Mouse (Mus musculus): ENCODE measurements at regions not wholly inside any gene's neighbourhood (a gene's known extent, or its start where the extent isn't known, plus 50 kb on each side); places are given as distances from the start of the nearest gene placed in this dataset.
A peak's percentile ranks its signal among the peaks of the same experiment; 100 is the strongest.
"Not testable (repeated sequence)": the region's sequence is repeated elsewhere in the genome, so short reads cannot be mapped to it uniquely, and the experiment has no call there.

- H3K27me3 ChIP-seq (ENCODE audit: insufficient read depth, low read length): no peaks in the 10 kb centered on the region
- H3K4me1 ChIP-seq (ENCODE audit: insufficient read depth): no peaks in the 10 kb centered on the region
- H3K4me3 ChIP-seq (ENCODE audit: low read depth, low read length): no peak overlapping the region
- H3K9ac ChIP-seq: no peak overlapping the region
- DNase-seq (no peak), ATAC-seq (ENCODE audit: insufficient read depth) (no peak)
- 55% methylated on average over 4 of the region's 4 CpGs for WGBS
- no peak overlapping the region for H3K4me2 ChIP-seq
- no peak for TF ChIP-seq CTCF (IDR thresholded peaks at IDR 0.05; ENCODE audit: low read depth)
- no peaks in the 10 kb centered on the region for H3K36me3 ChIP-seq (ENCODE audit: insufficient read depth)
- no peak overlapping the region for H3K27ac ChIP-seq (ENCODE audit: low read depth)
- no peaks in the 10 kb centered on the region for H3K9me3 ChIP-seq (ENCODE audit: low read depth, low read length)
Observed at GRCm38 (mm10) chr3:6858982-6859865, 239.0 kb upstream of the 1700008P02Rik start.

- H3K4me2 ChIP-seq: no peak overlapping the region
- no peaks in the 10 kb centered on the region for H3K9me3 ChIP-seq (ENCODE audit: low read depth, low read length)
- ATAC-seq (ENCODE audit: insufficient read depth) (no peak), DNase-seq (peak; percentile 4)
- H3K4me3 ChIP-seq (ENCODE audit: low read depth, low read length): no peak overlapping the region
- H3K9ac ChIP-seq: no peak overlapping the region
- no peak overlapping the region for H3K27ac ChIP-seq (ENCODE audit: low read depth)
- no peaks in the 10 kb centered on the region for H3K36me3 ChIP-seq (ENCODE audit: insufficient read depth)
- H3K4me1 ChIP-seq (ENCODE audit: insufficient read depth): no peaks in the 10 kb centered on the region
- TF ChIP-seq CTCF (IDR thresholded peaks at IDR 0.05; ENCODE audit: low read depth): no peak
- 47% methylated on average over 7 of the region's 7 CpGs for WGBS
- H3K27me3 ChIP-seq (ENCODE audit: insufficient read depth, low read length): no peaks in the 10 kb centered on the region
Observed at GRCm38 (mm10) chr3:6819332-6819731, 199.1 kb upstream of the 1700008P02Rik start.

- ATAC-seq (ENCODE audit: insufficient read depth) (no peak), DNase-seq (no peak)
- no peaks in the 10 kb centered on the region for H3K4me1 ChIP-seq (ENCODE audit: insufficient read depth)
- H3K9ac ChIP-seq: no peak overlapping the region
- 46% methylated on average over 2 of the region's 2 CpGs for WGBS
- no peaks in the 10 kb centered on the region for H3K27me3 ChIP-seq (ENCODE audit: insufficient read depth, low read length)
- no peak overlapping the region for H3K27ac ChIP-seq (ENCODE audit: low read depth)
- H3K4me2 ChIP-seq: no peak overlapping the region
- no peaks in the 10 kb centered on the region for H3K9me3 ChIP-seq (ENCODE audit: low read depth, low read length)
- no peak overlapping the region for H3K4me3 ChIP-seq (ENCODE audit: low read depth, low read length)
- no peak for TF ChIP-seq CTCF (IDR thresholded peaks at IDR 0.05; ENCODE audit: low read depth)
- no peaks in the 10 kb centered on the region for H3K36me3 ChIP-seq (ENCODE audit: insufficient read depth)
Observed at GRCm38 (mm10) chr3:6812346-6812745, 192.1 kb upstream of the 1700008P02Rik start.

DNA sequence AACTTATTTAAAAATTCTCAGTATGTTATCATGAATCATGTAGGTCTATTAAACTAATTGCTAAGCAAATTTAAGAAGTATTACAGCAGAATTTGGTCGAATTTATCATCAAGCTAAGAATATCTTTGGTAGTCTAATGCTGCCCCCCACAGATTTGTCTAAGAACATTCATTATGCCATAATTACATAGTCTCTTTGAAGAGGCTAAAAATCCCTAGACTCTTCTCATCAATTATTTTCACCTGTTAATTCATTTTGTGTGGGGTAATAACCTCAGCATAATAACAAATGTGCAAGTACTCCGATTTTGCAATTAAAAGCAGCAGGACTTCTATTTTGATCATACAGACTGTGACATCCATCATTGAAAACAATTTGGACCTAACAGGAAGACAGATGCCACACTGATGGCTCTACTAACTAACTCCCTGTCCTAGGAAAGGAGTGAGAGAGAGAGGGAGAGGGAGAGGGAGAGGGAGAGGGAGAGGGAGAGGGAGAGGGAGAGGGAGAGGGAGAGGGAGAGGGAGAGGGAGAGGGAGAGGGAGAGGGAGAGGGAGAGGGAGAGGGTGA, 189.2 kb upstream of the 1700008P02Rik start:
- no peak overlapping the region for H3K4me2 ChIP-seq
- H3K4me1 ChIP-seq (ENCODE audit: insufficient read depth): no peaks in the 10 kb centered on the region
- TF ChIP-seq CTCF (IDR thresholded peaks at IDR 0.05; ENCODE audit: low read depth): no peak
- no peaks in the 10 kb centered on the region for H3K9me3 ChIP-seq (ENCODE audit: low read depth, low read length)
- no peak overlapping the region for H3K9ac ChIP-seq
- WGBS: 49% methylated on average over 2 of the region's 2 CpGs
- DNase-seq (peak; percentile 5), ATAC-seq (ENCODE audit: insufficient read depth) (no peak)
- H3K4me3 ChIP-seq (ENCODE audit: low read depth, low read length): no peak overlapping the region
- H3K27ac ChIP-seq (ENCODE audit: low read depth): no peak overlapping the region
- no peaks in the 10 kb centered on the region for H3K27me3 ChIP-seq (ENCODE audit: insufficient read depth, low read length)
- H3K36me3 ChIP-seq (ENCODE audit: insufficient read depth): no peaks in the 10 kb centered on the region

DNA sequence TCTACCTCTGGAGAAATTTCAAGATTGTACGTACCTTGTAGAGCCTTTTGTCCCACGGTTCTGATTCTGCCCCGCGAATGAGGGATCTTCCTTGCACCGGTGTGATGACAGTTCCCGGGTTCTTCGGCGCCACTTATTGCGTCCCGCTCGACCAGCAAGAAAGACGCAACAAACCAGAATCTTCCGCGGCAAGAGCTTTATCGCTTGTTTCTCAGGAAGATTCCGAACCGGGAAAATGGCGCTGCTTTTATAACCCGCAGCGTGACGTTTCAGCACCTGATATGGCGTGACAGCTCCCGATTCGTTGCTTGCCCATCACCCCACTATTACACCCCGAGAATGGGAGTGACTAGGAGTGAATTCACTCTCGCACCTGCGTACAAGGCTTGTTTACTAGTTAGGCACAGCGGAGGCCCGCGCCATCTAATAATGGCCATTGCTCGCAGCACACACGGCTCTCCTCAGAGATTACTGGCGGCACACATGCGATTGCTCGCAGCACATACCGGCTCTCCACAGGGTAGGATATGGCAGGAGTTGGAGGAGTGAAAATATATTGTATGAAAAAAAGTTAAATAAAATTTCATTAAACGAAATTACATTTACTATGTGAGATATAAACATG, 180.0 kb upstream of the 1700008P02Rik start:
- not testable (repeated sequence) for ATAC-seq (ENCODE audit: insufficient read depth); H3K4me2 ChIP-seq; H3K9ac ChIP-seq; H3K9me3 ChIP-seq (ENCODE audit: low read depth, low read length); H3K4me1 ChIP-seq (ENCODE audit: insufficient read depth); H3K27ac ChIP-seq (ENCODE audit: low read depth); H3K27me3 ChIP-seq (ENCODE audit: insufficient read depth, low read length); H3K36me3 ChIP-seq (ENCODE audit: insufficient read depth); DNase-seq; H3K4me3 ChIP-seq (ENCODE audit: low read depth, low read length)
- WGBS: 92% methylated on average over 32 of the region's 37 CpGs

DNA sequence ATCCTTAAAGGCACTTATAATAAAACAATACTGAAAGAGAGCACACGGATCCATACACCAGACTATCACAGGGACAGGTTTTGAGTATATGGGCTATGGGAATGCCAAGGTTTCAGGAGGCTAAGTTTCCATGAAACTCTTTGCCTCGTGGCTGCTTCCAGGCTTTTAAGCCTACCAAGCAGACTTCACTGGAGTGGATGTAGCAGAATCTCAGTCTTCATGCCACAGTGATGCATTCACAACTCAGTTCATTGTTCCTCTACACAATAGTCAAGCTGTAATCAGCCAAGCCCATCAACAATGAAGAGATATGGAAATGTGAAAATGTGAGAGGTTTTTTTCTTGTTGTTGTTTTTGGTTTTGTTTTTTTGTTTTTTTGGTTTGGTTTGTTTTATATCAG, 148.3 kb upstream of the 1700008P02Rik start:
- no peak for TF ChIP-seq CTCF (IDR thresholded peaks at IDR 0.05; ENCODE audit: low read depth)
- Histone ChIP-seq H3K36me3 (ENCODE audit: insufficient read depth) (no peaks in the 10 kb centered on the region), H3K9ac (no peak overlapping the region), H3K9me3 (ENCODE audit: low read depth, low read length) (no peaks in the 10 kb centered on the region), H3K4me3 (ENCODE audit: low read depth, low read length) (no peak overlapping the region), H3K27ac (ENCODE audit: low read depth) (no peak overlapping the region), H3K4me1 (ENCODE audit: insufficient read depth) (no peaks in the 10 kb centered on the region), H3K4me2 (no peak overlapping the region), H3K27me3 (ENCODE audit: insufficient read depth, low read length) (no peaks in the 10 kb centered on the region)
- DNase-seq: no peak
- no peak for ATAC-seq (ENCODE audit: insufficient read depth)
- 79% methylated on average over 2 of the region's 2 CpGs for WGBS

DNA sequence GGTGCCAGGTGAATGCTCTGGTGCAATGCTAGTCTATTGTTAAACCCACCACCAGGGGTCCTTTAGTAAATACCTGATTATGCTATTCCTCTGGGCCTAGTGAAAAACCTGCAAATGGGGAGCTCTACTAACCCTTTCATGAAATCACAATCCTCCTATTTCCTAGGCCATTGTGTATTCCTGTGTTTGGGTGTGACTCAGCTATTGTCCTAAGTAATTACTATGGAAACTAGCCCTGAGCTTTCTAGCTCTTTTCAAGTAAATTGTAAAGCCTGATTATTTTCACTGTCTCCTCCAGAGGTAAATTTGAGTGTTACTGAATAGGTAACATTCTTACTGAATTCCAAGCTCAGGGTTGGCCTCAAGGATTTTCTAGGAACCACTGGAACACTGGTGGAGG, 147.8 kb upstream of the 1700008P02Rik start:
- not testable (repeated sequence) for DNase-seq; H3K27ac ChIP-seq (ENCODE audit: low read depth); ATAC-seq (ENCODE audit: insufficient read depth); H3K9ac ChIP-seq; H3K4me3 ChIP-seq (ENCODE audit: low read depth, low read length); H3K27me3 ChIP-seq (ENCODE audit: insufficient read depth, low read length); H3K36me3 ChIP-seq (ENCODE audit: insufficient read depth); H3K4me2 ChIP-seq; H3K4me1 ChIP-seq (ENCODE audit: insufficient read depth); H3K9me3 ChIP-seq (ENCODE audit: low read depth, low read length)
